ENCODE assay signal across 8 mouse cellular contexts in the genomic region with DNA sequence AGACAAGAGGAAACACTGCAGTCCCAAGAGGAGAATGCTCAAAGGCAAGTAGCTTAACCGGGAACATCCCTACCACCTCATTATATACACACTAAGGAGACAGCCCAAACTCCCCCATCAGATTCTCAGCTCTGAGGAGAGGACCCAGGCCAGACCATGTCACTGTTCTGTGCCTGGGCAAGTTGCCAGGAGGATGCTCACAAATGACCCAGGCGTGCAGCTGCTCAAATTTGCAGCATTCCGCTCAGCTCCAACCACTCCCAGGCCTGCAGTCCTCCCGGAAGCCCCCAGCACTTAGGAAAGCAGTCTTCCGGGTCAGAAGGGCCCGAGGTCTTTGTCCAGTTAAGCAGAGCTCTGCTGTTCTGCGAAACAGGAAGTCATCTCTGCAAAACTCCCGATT. TPM values are rescaled to one million over a fixed set of nuclear protein-coding genes. Genes with fewer than 3 reads are reported as not detected.
DNase-seq lines count a peak whose midpoint lies in the region; ATAC-seq and TF ChIP-seq lines count a peak whose summit lies in the region.

No protein-coding gene starts in this region.

- H3K4me3 ChIP-seq in neural tube, embryonic 11.5 days (ENCODE audit: low read depth, low read length): no peak overlapping the region
- H3K4me3 ChIP-seq in hindbrain, postnatal 0 days (ENCODE audit: low read length): no peak overlapping the region

- whole genome bisulfite sequencing in neural tube, embryonic 11.5 days: 72% methylated on average over 8 of the region's 8 CpGs
- WGBS in hindbrain, postnatal 0 days: 38% methylated on average over 8 of the region's 8 CpGs

- no peaks in the 10 kb centered on the region for H3K27me3 ChIP-seq in neural tube, embryonic 11.5 days (ENCODE audit: control insufficient read depth, insufficient read depth, low read length)
- no peaks in the 10 kb centered on the region for H3K27me3 ChIP-seq in hindbrain, postnatal 0 days (ENCODE audit: insufficient read depth, low read length)

- H3K27ac ChIP-seq in neural tube, embryonic 11.5 days (ENCODE audit: low read depth, low read length): no peak overlapping the region
- no peak overlapping the region for H3K27ac ChIP-seq in hindbrain, postnatal 0 days

- no peaks in the 10 kb centered on the region for H3K36me3 ChIP-seq in neural tube, embryonic 11.5 days (ENCODE audit: control insufficient read depth, insufficient read depth, low read length)
- no peaks in the 10 kb centered on the region for H3K36me3 ChIP-seq in hindbrain, postnatal 0 days (ENCODE audit: insufficient read depth, low read length)

- no peak for TF ChIP-seq CTCF in hindbrain, postnatal 0 days (IDR thresholded peaks at IDR 0.05; ENCODE audit: low read depth)

- no peak overlapping the region for H3K4me2 ChIP-seq in neural tube, embryonic 11.5 days (ENCODE audit: low read depth)
- no peak overlapping the region for H3K4me2 ChIP-seq in hindbrain, postnatal 0 days (ENCODE audit: low read depth, low read length)

- intact Hi-C loops in gastrocnemius, postnatal 14 days (cut with DNase I; ENCODE audit: low total_unique reads): no loop called here
- intact Hi-C loops in left cerebral cortex, postnatal 36 days (cut with DNase I): no loop called here

- peak; percentile 35 for DNase-seq in neural tube, embryonic 11.5 days (ENCODE audit: low spot score)
- no peak for DNase-seq in neural tube, embryonic 10.5 days (ENCODE audit: extremely low spot score, low spot score)
- DNase-seq in gastrocnemius, postnatal 14 days: peak; percentile 79
- peak; percentile 75 for DNase-seq in hindbrain, postnatal 0 days (ENCODE audit: low spot score)
- peak; percentile 87 for DNase-seq in lung, postnatal 10 days
- DNase-seq in thymus, postnatal 36 days: no peak
- no peak for DNase-seq in left cerebral cortex, postnatal 36 days (ENCODE audit: low spot score in 2 of 2)
- DNase-seq in cerebellum, adult 8-10 months: no peak

- no peak overlapping the region for H3K9ac ChIP-seq in neural tube, embryonic 11.5 days (ENCODE audit: low read length)
- H3K9ac ChIP-seq in hindbrain, postnatal 0 days (replicated peaks; ENCODE audit: low read length): no peak overlapping the region

- no peak; the same call in 1 of the 2 replicates for ATAC-seq in neural tube, embryonic 11.5 days (ENCODE audit: insufficient read depth, low FRiP score, low TSS enrichment)
- ATAC-seq in hindbrain, postnatal 0 days: peak; percentile 70

- no peaks in the 10 kb centered on the region for H3K9me3 ChIP-seq in neural tube, embryonic 11.5 days (ENCODE audit: control insufficient read depth, low read length)
- no peaks in the 10 kb centered on the region for H3K9me3 ChIP-seq in hindbrain, postnatal 0 days (ENCODE audit: low read length)

- H3K4me1 ChIP-seq in neural tube, embryonic 11.5 days (ENCODE audit: control insufficient read depth, insufficient read depth, low read length): no peaks in the 10 kb centered on the region
- peaks cover 22% of the 10 kb centered on the region for H3K4me1 ChIP-seq in hindbrain, postnatal 0 days (ENCODE audit: insufficient read depth, low read length)

RNA-seq across cellular contexts. Expression of gene Stk24, which starts 31.6 kb away (rescaled TPM):
- 35.0 and 38.1 TPM in 2 replicates for polyA plus RNA-seq in neural tube, embryonic 11.5 days (2014; fragmentation: Nextera tagmentation; extraction: Ambion mirVana)
- 10 to 100 TPM; 24.7 to 29.7 TPM for total RNA-seq in gastrocnemius, postnatal 14 days (2021)
- 18.7 and 27.5 TPM in 2 replicates for total RNA-seq in hindbrain, postnatal 0 days (2014; rRNA removed)
- 14.2 and 15.0 TPM in 2 replicates for polyA plus RNA-seq in hindbrain, postnatal 0 days (2015; fragmentation: Nextera tagmentation; extraction: Ambion mirVana)
- 10 to 100 TPM; 59.9 to 60.6 TPM for total RNA-seq in left cerebral cortex, postnatal 36 days (2021)

Comparison
In these comparisons a context has a peak if more than half of its experiments do, and no peak if none do; other contexts are left out.
1. DNase-seq: peak in neural tube, embryonic 11.5 days (single experiment), gastrocnemius, postnatal 14 days (single experiment), hindbrain, postnatal 0 days (single experiment) and lung, postnatal 10 days (single experiment); none in neural tube, embryonic 10.5 days (single experiment), thymus, postnatal 36 days (0 of 2), left cerebral cortex, postnatal 36 days (0 of 2) and cerebellum, adult 8-10 months (single experiment).